Mouse (Mus musculus): Measurements from ENCODE around the gene Npepps. TPM values are rescaled to one million over a fixed set of nuclear protein-coding genes. Genes with fewer than 3 reads are reported as not detected.
"Not testable (repeated sequence)": the region's sequence is repeated elsewhere in the genome, so short reads cannot be mapped to it uniquely, and the experiment has no call there.

Gene Npepps
- polyA plus RNA-seq (2012; rRNA removed): 97.4 and 103 TPM in 2 replicates

DNA sequence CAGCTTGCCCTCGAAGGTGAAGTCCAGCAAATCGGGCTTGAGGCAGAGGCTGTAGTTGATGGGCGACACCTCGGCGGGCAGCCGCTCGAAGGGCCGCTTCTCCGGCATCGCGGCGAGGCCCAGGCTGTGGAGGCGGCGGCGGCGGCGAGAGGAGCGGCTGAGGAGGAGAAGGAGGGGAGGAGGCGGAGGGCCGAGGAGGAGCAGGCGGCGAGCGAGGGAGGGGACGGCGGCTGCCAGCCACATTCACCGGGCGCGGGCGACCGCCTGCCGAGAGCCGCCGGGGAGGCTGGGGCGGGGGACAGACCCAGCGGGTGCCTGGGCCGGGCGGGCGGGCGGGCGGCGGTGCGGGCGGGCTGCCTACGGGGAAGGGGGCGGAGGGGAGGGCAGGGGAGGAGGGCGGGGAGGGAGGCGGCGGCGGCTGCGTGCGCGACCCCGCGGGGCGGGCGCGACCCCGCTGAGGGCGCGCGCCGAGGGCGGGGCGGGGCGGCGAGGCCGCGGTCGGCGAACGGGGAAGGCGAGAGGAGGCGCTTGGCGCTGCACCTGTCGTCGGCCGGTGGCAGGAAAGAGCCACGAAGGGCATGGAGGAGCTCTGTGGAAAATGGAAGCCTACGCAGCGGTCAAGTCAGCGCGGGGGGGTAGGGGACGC, at the start of gene Npepps:
TSS of gene Npepps (minus strand) at position 423 of the 646 bp plus-strand sequence.
- no peaks in the 10 kb centered on the region for H3K27me3 ChIP-seq (ENCODE audit: control insufficient read depth, insufficient read depth, low read length)
- peak within 1 kb of the TSS; percentile 96 for H3K27ac ChIP-seq (ENCODE audit: insufficient read depth, low read length)
- TF ChIP-seq CTCF (IDR thresholded peaks at IDR 0.05; ENCODE audit: borderline replicate concordance, insufficient read depth, low read depth, low read length): no peak
- TF ChIP-seq POLR2A (IDR thresholded peaks at IDR 0.05; ENCODE audit: borderline replicate concordance, insufficient read depth, low read length): peak; percentile 93
- peak; percentile 87 for DNase-seq
- WGBS: 2% methylated on average over 43 of the region's 83 CpGs
- H3K4me1 ChIP-seq (ENCODE audit: control insufficient read depth, insufficient read depth, low read length): peaks cover 5% of the 10 kb centered on the region; the same call in 1 of the 2 replicates
- H3K4me3 ChIP-seq (replicated peaks; ENCODE audit: insufficient read depth, low read depth, low read length): peak within 1 kb of the TSS; percentile 82

DNA sequence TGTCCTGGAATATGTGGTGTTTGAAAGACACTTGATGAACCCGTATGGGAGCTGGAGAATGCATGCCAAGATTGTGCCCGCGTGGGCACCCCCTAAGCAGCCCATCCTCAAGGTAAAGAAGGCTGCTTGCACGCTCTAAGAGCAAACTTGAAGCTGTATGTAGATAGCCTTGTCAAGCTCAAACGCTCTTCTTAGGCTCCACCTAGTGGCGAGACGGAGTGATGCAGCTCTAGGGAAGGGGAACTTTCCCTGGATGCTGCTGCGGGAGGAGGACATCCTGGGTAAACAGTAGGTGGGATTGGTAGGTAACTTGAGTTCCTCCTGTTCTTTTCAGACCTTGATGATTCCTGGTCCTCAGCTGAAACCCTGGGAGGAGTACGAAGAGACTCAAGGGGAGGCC, 47.7 kb upstream of the Npepps start:
- no peak overlapping the region for H3K27ac ChIP-seq (ENCODE audit: insufficient read depth, low read length)
- H3K4me1 ChIP-seq (ENCODE audit: control insufficient read depth, insufficient read depth, low read length): no peaks in the 10 kb centered on the region
- H3K4me3 ChIP-seq (replicated peaks; ENCODE audit: insufficient read depth, low read depth, low read length): no peak overlapping the region
- TF ChIP-seq POLR2A (IDR thresholded peaks at IDR 0.05; ENCODE audit: borderline replicate concordance, insufficient read depth, low read length) (no peak), CTCF (IDR thresholded peaks at IDR 0.05; ENCODE audit: borderline replicate concordance, insufficient read depth, low read depth, low read length) (peak; percentile 91)
- H3K27me3 ChIP-seq (ENCODE audit: control insufficient read depth, insufficient read depth, low read length): no peaks in the 10 kb centered on the region
- 19% methylated on average over 9 of the region's 9 CpGs for WGBS
- peak; percentile 50 to 74 for DNase-seq

DNA sequence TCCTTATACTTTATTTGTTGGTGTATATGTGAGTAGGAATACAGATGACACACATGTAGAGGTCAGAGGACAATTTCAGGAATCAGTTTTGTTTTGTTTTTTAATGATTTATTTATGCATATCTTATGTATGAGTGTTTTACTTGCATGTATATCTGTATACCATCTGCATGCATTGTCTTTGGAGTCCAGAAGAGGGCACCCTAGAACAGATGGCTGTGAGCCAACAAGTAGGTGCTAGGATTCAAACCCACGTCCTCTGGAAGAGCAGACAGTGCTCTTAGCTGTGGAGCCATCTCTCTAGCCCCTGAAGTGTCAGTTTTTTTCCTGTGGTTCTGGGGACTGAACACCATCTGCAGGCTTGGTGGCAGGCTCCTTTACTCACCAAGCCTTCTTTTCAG, 44.8 kb upstream of the Npepps start:
- no peak overlapping the region for H3K27ac ChIP-seq (ENCODE audit: insufficient read depth, low read length)
- DNase-seq: no peak
- TF ChIP-seq POLR2A (IDR thresholded peaks at IDR 0.05; ENCODE audit: borderline replicate concordance, insufficient read depth, low read length): no peak
- peak; percentile 19; the same call in 1 of the 2 replicates for TF ChIP-seq CTCF (IDR thresholded peaks at IDR 0.05; ENCODE audit: borderline replicate concordance, insufficient read depth, low read depth, low read length)
- no peaks in the 10 kb centered on the region for H3K27me3 ChIP-seq (ENCODE audit: control insufficient read depth, insufficient read depth, low read length)
- no peaks in the 10 kb centered on the region for H3K4me1 ChIP-seq (ENCODE audit: control insufficient read depth, insufficient read depth, low read length)
- 50% methylated on average over 1 of the region's 1 CpGs for WGBS
- no peak overlapping the region for H3K4me3 ChIP-seq (replicated peaks; ENCODE audit: insufficient read depth, low read depth, low read length)

- H3K27ac ChIP-seq (ENCODE audit: insufficient read depth, low read length); H3K4me3 ChIP-seq (replicated peaks; ENCODE audit: insufficient read depth, low read depth, low read length); H3K4me1 ChIP-seq (ENCODE audit: control insufficient read depth, insufficient read depth, low read length); H3K27me3 ChIP-seq (ENCODE audit: control insufficient read depth, insufficient read depth, low read length); DNase-seq: not testable (repeated sequence)
- 83% methylated on average over 8 of the region's 8 CpGs for WGBS
These were observed 41.6 kb upstream of the Npepps start for GRCm38 (mm10) chr11:97321894-97322600.

- DNase-seq: no peak
- TF ChIP-seq CTCF (IDR thresholded peaks at IDR 0.05; ENCODE audit: borderline replicate concordance, insufficient read depth, low read depth, low read length): no peak
- TF ChIP-seq POLR2A (IDR thresholded peaks at IDR 0.05; ENCODE audit: borderline replicate concordance, insufficient read depth, low read length): no peak
- no peaks in the 10 kb centered on the region for H3K27me3 ChIP-seq (ENCODE audit: control insufficient read depth, insufficient read depth, low read length)
- WGBS: 88% methylated on average over 8 of the region's 8 CpGs
- H3K4me3 ChIP-seq (replicated peaks; ENCODE audit: insufficient read depth, low read depth, low read length): no peak overlapping the region
- no peak overlapping the region for H3K27ac ChIP-seq (ENCODE audit: insufficient read depth, low read length)
- no peaks in the 10 kb centered on the region for H3K4me1 ChIP-seq (ENCODE audit: control insufficient read depth, insufficient read depth, low read length)
These were observed 40.8 kb upstream of the Npepps start for GRCm38 (mm10) chr11:97321197-97321596.

GRCm38 (mm10) chr11:97315504-97316503, 35.4 kb upstream of the Npepps start, which contains the start of gene Mrpl45:
Mrpl45 (plus strand) TSS chr11:97315716.
- H3K27me3 ChIP-seq (ENCODE audit: control insufficient read depth, insufficient read depth, low read length): no peaks in the 10 kb centered on the region
- TF ChIP-seq POLR2A (IDR thresholded peaks at IDR 0.05; ENCODE audit: borderline replicate concordance, insufficient read depth, low read length) (peak; percentile 90), CTCF (IDR thresholded peaks at IDR 0.05; ENCODE audit: borderline replicate concordance, insufficient read depth, low read depth, low read length) (no peak)
- H3K4me3 ChIP-seq (replicated peaks; ENCODE audit: insufficient read depth, low read depth, low read length): peak within 1 kb of the TSS; percentile 77
- 0 out of 2 replicates have a peak, but pooled peaks cover 4% of the 10 kb centered on the region for H3K4me1 ChIP-seq (ENCODE audit: control insufficient read depth, insufficient read depth, low read length)
- WGBS: under 1% methylated on average over 50 of the region's 50 CpGs
- H3K27ac ChIP-seq (ENCODE audit: insufficient read depth, low read length): no peak within 1 kb of the TSS
- DNase-seq: peak; percentile 99

DNA sequence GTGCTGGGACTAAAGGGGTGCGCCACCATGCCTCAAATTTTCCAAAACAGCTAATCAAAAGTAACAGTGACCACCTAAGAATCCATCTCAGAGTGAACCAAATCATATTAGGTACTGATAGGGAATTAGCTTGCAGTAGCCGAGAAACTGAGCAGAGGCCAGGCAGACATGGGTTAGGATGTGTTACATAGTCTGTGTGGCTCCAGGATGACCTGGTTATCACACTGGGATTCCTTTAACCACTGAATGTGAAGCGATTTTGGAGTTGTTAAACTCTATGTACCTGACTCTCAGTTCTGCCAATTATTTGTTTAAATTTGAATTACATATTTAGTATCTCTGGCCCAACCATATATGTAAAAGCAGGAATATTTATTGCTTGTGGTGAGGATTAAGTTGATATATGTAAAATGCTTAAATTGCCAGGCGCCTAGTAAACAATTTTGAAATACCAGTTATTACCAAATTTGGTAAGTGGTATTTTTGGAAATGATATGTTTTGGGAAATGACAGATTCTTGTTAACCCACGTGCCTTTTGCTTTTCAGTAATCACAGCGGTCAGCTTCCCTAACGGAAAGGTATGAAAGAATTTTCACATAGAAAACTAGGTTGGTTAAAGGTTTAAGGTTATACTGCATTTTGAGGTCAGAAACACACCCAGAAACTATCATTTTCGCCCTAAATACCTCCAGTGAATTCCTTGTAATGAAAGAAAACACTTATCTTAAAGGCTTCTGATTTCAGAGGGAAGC, 34.5 kb upstream of the Npepps start:
- TF ChIP-seq CTCF (IDR thresholded peaks at IDR 0.05; ENCODE audit: borderline replicate concordance, insufficient read depth, low read depth, low read length): no peak
- Histone ChIP-seq H3K4me1 (ENCODE audit: control insufficient read depth, insufficient read depth, low read length) (0 out of 2 replicates have a peak, but pooled peaks cover 4% of the 10 kb centered on the region), H3K27me3 (ENCODE audit: control insufficient read depth, insufficient read depth, low read length) (no peaks in the 10 kb centered on the region), H3K27ac (ENCODE audit: insufficient read depth, low read length) (no peak overlapping the region), H3K4me3 (replicated peaks; ENCODE audit: insufficient read depth, low read depth, low read length) (peak overlapping the region; percentile 14)
- no peak for DNase-seq
- 43% methylated on average over 8 of the region's 8 CpGs for WGBS

All from cerebellum, adult 2 months (tissue).